Mouse (Mus musculus) liver, embryonic 13.5 days (tissue): ENCODE results near the gene Dnm3. TPM values are rescaled to one million over a fixed set of nuclear protein-coding genes. Genes with fewer than 3 reads are reported as not detected.

Experiments
- ATAC-seq: fragments of 200-750 bp; cut with Nextera tagmentation; 2 replicates; pipeline ENCODE4 v1.8.0; 2017; ENCODE audit warnings: low read depth, mild to moderate bottlenecking, moderate number of reproducible peaks, moderate library complexity
- DNase-seq: peaks from one replicate; pipeline ENCODE4 v3.0.0; 2022
- H3K27ac ChIP-seq: fragments of 300-500 bp; sonication (generic); 2 replicates; pipeline ENCODE4 v1.5.1; 2015; ENCODE audit warnings: moderate library complexity, mild to moderate bottlenecking, inconsistent platforms
- H3K27me3 ChIP-seq: fragments of 300-500 bp; sonication (generic); 2 replicates; pipeline ENCODE4 v1.6.1; 2015; ENCODE audit warnings: mild to moderate bottlenecking, inconsistent platforms
- H3K36me3 ChIP-seq: fragments of 300-500 bp; sonication (generic); 2 replicates; pipeline ENCODE4 v1.6.1; 2015; ENCODE audit warnings: mild to moderate bottlenecking, inconsistent platforms
- H3K4me1 ChIP-seq: fragments of 300-500 bp; sonication (generic); replicated peaks from 2 replicates; pipeline ENCODE4 v1.6.1; 2015; ENCODE audit warnings: inconsistent platforms
- H3K4me2 ChIP-seq: fragments of 300-500 bp; sonication (generic); 2 replicates; pipeline ENCODE4 v1.6.1; 2015; ENCODE audit warnings: inconsistent platforms, mild to moderate bottlenecking, moderate library complexity
- H3K4me3 ChIP-seq: fragments of 300-500 bp; sonication (generic); replicated peaks from 2 replicates; pipeline ENCODE4 v1.5.1; 2015; ENCODE audit warnings: mild to moderate bottlenecking, inconsistent platforms
- H3K9ac ChIP-seq: fragments of 300-500 bp; sonication (generic); 2 replicates; pipeline ENCODE4 v1.6.1; 2015; ENCODE audit warnings: mild to moderate bottlenecking, inconsistent platforms
- H3K9me3 ChIP-seq: fragments of 300-500 bp; sonication (generic); replicated peaks from 2 replicates; pipeline ENCODE4 v1.6.1; 2016; ENCODE audit warnings: inconsistent platforms
- WGBS: fragments of 180-500 bp; shearing (Covaris S2); methylation state at CpG from one replicate; pipeline ENCODE4 v1.1.7; 2015; ENCODE audit not compliant: insufficient replicate concordance; 5-methylcytosine and 5-hydroxymethylcytosine counted together
- polyA plus RNA-seq: library from polyadenylated mRNA; unstranded; fragments of >200 nt; fragmentation: Nextera tagmentation; extraction: Ambion mirVana; gene quantifications from 2 replicates; pipeline ENCODE4 v1.2.1, GENCODE M21; 2015

The Dnm3 gene
- polyA plus RNA-seq, 1 experiment from 2014 or later = 1.2 TPM

GRCm38 (mm10) chr1:162180451-162180850, 297.4 kb downstream of the Dnm3 start:
- Histone ChIP-seq H3K36me3 (no peaks in the 10 kb centered on the region), H3K9ac (no peak overlapping the region), H3K27ac (no peak overlapping the region), H3K4me1 (no peaks in the 10 kb centered on the region), H3K9me3 (no peaks in the 10 kb centered on the region), H3K4me2 (no peak overlapping the region), H3K4me3 (no peak overlapping the region), H3K27me3 (no peaks in the 10 kb centered on the region)
- DNase-seq (no peak), ATAC-seq (no peak)
- WGBS = 55% methylated on average over 7 of the region's 7 CpGs

DNA sequence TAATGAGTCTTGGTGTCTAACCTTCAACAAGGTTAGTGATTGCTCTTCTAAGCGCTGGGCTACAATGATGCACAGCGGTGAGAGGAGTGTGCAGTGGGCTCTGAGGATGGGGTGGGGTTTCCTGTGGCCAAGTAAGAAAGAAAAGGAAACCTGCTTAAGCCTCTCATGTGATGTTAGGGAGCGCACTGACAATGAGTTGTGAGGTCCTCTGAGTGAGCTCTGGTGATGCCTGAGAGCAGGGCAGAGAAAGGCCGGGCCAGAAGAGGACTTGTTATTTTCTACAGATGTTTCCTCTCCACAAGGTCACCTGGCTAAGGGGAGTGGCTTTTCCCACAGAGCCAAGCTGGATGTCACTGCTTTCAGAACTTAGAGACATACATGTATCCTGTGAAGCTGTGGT, 298.4 kb downstream of the Dnm3 start:
- H3K4me2 ChIP-seq = no peak overlapping the region
- no peaks in the 10 kb centered on the region for H3K4me1 ChIP-seq
- no peaks in the 10 kb centered on the region for H3K9me3 ChIP-seq
- no peak overlapping the region for H3K4me3 ChIP-seq
- no peak overlapping the region for H3K9ac ChIP-seq
- no peaks in the 10 kb centered on the region for H3K27me3 ChIP-seq
- no peak for DNase-seq
- H3K27ac ChIP-seq = no peak overlapping the region
- no peaks in the 10 kb centered on the region for H3K36me3 ChIP-seq
- ATAC-seq = no peak
- WGBS = 65% methylated on average over 4 of the region's 4 CpGs

DNA sequence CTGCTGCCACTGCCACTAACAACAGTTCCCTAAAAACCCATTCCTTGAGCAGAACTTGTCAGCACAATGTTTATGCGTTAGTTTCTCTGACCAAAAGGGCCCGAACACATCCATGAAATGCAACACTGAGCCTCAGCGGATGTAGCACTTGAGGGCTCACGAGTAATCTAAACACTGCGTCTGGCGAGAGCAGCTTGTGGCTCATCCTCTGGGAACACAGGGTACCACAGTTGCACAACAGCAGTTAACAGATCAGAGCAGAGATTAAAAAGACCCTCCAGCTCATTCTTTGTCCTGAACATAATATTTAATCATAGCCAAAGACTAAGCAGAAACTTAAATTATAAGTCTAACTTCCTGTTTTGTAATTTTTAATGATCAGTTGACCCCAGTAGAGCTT, 305.0 kb downstream of the Dnm3 start:
- H3K36me3 ChIP-seq = no peaks in the 10 kb centered on the region
- no peaks in the 10 kb centered on the region for H3K4me1 ChIP-seq
- no peaks in the 10 kb centered on the region for H3K27me3 ChIP-seq
- H3K4me2 ChIP-seq = no peak overlapping the region
- H3K9me3 ChIP-seq = no peaks in the 10 kb centered on the region
- H3K9ac ChIP-seq = no peak overlapping the region
- no peak overlapping the region for H3K4me3 ChIP-seq
- WGBS = 55% methylated on average over 6 of the region's 6 CpGs
- no peak for ATAC-seq
- H3K27ac ChIP-seq = no peak overlapping the region
- no peak for DNase-seq

GRCm38 (mm10) chr1:162163687-162164484, 313.9 kb downstream of the Dnm3 start:
- H3K4me1 ChIP-seq = no peaks in the 10 kb centered on the region
- no peaks in the 10 kb centered on the region for H3K36me3 ChIP-seq
- H3K9me3 ChIP-seq = no peaks in the 10 kb centered on the region
- H3K9ac ChIP-seq = no peak overlapping the region
- H3K4me2 ChIP-seq = no peak overlapping the region
- no peak overlapping the region for H3K4me3 ChIP-seq
- 69% methylated on average over 7 of the region's 7 CpGs for WGBS
- no peak overlapping the region for H3K27ac ChIP-seq
- DNase-seq (no peak), ATAC-seq (no peak)
- no peaks in the 10 kb centered on the region for H3K27me3 ChIP-seq

DNA sequence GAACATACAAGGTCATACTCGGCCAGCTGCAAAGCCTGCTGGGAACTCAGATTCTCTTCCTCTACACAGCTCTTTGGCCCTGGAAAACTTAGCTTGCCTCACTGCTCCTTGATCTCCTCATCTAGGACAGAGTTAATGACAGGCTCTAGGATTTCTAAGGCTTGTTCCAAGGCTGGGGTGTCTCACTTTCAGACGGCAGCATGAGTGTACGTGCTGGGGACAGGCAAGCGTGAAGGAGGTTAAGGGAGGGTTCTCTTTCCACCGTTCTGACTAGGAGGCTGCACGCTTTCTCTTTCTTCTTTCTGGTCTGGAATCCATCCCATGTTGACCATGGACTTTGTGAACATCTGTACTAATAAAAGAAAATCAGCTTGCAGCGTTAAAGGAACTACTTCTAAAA, 315.2 kb downstream of the Dnm3 start:
- Histone ChIP-seq H3K4me2 (no peak overlapping the region), H3K27me3 (no peaks in the 10 kb centered on the region), H3K9ac (no peak overlapping the region), H3K9me3 (no peaks in the 10 kb centered on the region), H3K4me1 (0 out of 2 replicates have a peak, but pooled peaks cover 3% of the 10 kb centered on the region), H3K27ac (no peak overlapping the region), H3K36me3 (no peaks in the 10 kb centered on the region), H3K4me3 (no peak overlapping the region)
- WGBS = 57% methylated on average over 7 of the region's 7 CpGs
- DNase-seq (no peak), ATAC-seq (no peak)

DNA sequence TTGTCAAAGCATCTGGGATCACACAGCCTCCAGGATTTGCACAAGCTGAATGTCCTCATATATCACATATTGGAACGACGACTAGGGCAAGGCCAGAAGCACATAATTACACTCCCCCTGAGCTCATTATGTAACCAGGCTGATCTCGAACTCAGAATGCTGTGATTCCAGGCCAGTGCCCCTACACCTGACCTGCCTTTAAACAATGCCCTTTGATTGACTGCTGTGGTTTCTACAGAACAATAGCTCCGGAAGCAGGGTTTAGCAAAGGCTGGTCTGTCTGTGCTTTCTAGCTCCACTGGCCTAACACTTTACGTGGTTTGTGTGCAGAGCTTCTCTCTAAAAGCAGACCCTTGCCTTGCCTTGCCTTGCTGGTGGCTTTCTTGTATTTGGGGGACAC, 315.6 kb downstream of the Dnm3 start:
- no peak overlapping the region for H3K27ac ChIP-seq
- no peaks in the 10 kb centered on the region for H3K9me3 ChIP-seq
- ATAC-seq = no peak
- no peak for DNase-seq
- no peaks in the 10 kb centered on the region for H3K27me3 ChIP-seq
- H3K9ac ChIP-seq = no peak overlapping the region
- 22% methylated on average over 5 of the region's 5 CpGs for WGBS
- H3K4me3 ChIP-seq = no peak overlapping the region
- H3K36me3 ChIP-seq = no peaks in the 10 kb centered on the region
- H3K4me1 ChIP-seq = peaks cover 5% of the 10 kb centered on the region; the same call in 1 of the 2 replicates
- no peak overlapping the region for H3K4me2 ChIP-seq

- H3K4me1 ChIP-seq = peaks cover 8% of the 10 kb centered on the region; the same call in 1 of the 2 replicates
- H3K27ac ChIP-seq = no peak overlapping the region
- H3K27me3 ChIP-seq = no peaks in the 10 kb centered on the region
- no peaks in the 10 kb centered on the region for H3K36me3 ChIP-seq
- H3K4me3 ChIP-seq = no peak overlapping the region
- no peaks in the 10 kb centered on the region for H3K9me3 ChIP-seq
- no peak overlapping the region for H3K9ac ChIP-seq
- 22% methylated on average over 1 of the region's 1 CpGs for WGBS
- no peak for ATAC-seq
- DNase-seq = no peak
- H3K4me2 ChIP-seq = no peak overlapping the region
These were observed 317.1 kb downstream of the Dnm3 start for GRCm38 (mm10) chr1:162160718-162161117.

- ATAC-seq (no peak), DNase-seq (no peak)
- no peaks in the 10 kb centered on the region for H3K9me3 ChIP-seq
- no peak overlapping the region for H3K27ac ChIP-seq
- no peak overlapping the region for H3K9ac ChIP-seq
- 52% methylated on average over 2 of the region's 2 CpGs for WGBS
- no peak overlapping the region for H3K4me2 ChIP-seq
- H3K36me3 ChIP-seq = no peaks in the 10 kb centered on the region
- H3K27me3 ChIP-seq = no peaks in the 10 kb centered on the region
- H3K4me3 ChIP-seq = no peak overlapping the region
- peaks cover 8% of the 10 kb centered on the region; the same call in 1 of the 2 replicates for H3K4me1 ChIP-seq
These were observed 319.3 kb downstream of the Dnm3 start for GRCm38 (mm10) chr1:162158486-162158885.

GRCm38 (mm10) chr1:162157659-162158058, 320.2 kb downstream of the Dnm3 start:
- H3K9ac ChIP-seq = no peak overlapping the region
- H3K36me3 ChIP-seq = no peaks in the 10 kb centered on the region
- no peaks in the 10 kb centered on the region for H3K27me3 ChIP-seq
- H3K4me3 ChIP-seq = no peak overlapping the region
- no peak overlapping the region for H3K27ac ChIP-seq
- DNase-seq (no peak), ATAC-seq (no peak)
- H3K4me1 ChIP-seq = peaks cover 8% of the 10 kb centered on the region; the same call in 1 of the 2 replicates
- H3K4me2 ChIP-seq = no peak overlapping the region
- 68% methylated on average over 5 of the region's 5 CpGs for WGBS
- H3K9me3 ChIP-seq = no peaks in the 10 kb centered on the region

- ATAC-seq (no peak), DNase-seq (no peak)
- H3K27ac ChIP-seq = no peak overlapping the region
- H3K27me3 ChIP-seq = no peaks in the 10 kb centered on the region
- peaks cover 8% of the 10 kb centered on the region; the same call in 1 of the 2 replicates for H3K4me1 ChIP-seq
- no peak overlapping the region for H3K4me3 ChIP-seq
- no peak overlapping the region for H3K9ac ChIP-seq
- WGBS = 71% methylated on average over 5 of the region's 5 CpGs
- no peaks in the 10 kb centered on the region for H3K9me3 ChIP-seq
- no peaks in the 10 kb centered on the region for H3K36me3 ChIP-seq
- no peak overlapping the region for H3K4me2 ChIP-seq
These were observed 321.0 kb downstream of the Dnm3 start for GRCm38 (mm10) chr1:162156873-162157272.

DNA sequence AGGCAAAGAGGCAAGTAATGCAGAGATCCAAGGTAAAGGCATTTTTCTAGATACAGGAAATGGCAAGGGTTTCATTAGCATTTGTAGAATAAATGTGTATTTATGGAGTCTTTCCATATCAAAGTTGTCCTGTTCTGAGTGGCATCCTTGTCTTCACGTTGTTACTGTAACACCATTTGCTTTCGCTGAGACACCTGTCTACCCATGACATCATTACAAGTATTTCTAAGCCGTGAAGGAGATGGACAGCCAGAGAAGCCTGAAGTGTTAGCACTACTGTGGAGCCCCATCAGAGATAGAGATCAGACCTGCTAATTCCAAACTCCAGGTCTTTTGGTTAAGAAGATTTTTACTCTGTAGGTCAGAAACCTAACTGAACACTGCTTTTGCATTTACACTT, 322.3 kb downstream of the Dnm3 start:
- H3K27me3 ChIP-seq = no peaks in the 10 kb centered on the region
- ATAC-seq (no peak), DNase-seq (no peak)
- H3K9ac ChIP-seq = no peak overlapping the region
- no peaks in the 10 kb centered on the region for H3K9me3 ChIP-seq
- H3K4me3 ChIP-seq = no peak overlapping the region
- no peak overlapping the region for H3K4me2 ChIP-seq
- 66% methylated on average over 3 of the region's 3 CpGs for WGBS
- peaks cover 8% of the 10 kb centered on the region; the same call in 1 of the 2 replicates for H3K4me1 ChIP-seq
- H3K27ac ChIP-seq = no peak overlapping the region
- no peaks in the 10 kb centered on the region for H3K36me3 ChIP-seq

- DNase-seq = no peak
- Histone ChIP-seq H3K9ac (no peak overlapping the region), H3K27ac (no peak overlapping the region), H3K36me3 (no peaks in the 10 kb centered on the region), H3K4me2 (no peak overlapping the region), H3K4me3 (no peak overlapping the region), H3K4me1 (peaks cover 5% of the 10 kb centered on the region; the same call in 1 of the 2 replicates), H3K27me3 (no peaks in the 10 kb centered on the region), H3K9me3 (no peaks in the 10 kb centered on the region)
- 75% methylated on average over 5 of the region's 5 CpGs for WGBS
- ATAC-seq = no peak
These were observed 324.7 kb downstream of the Dnm3 start for GRCm38 (mm10) chr1:162153118-162153517.
